Mouse (Mus musculus): ENCODE measurements around the gene Nrl. TPM values are rescaled to one million over a fixed set of nuclear protein-coding genes. Genes with fewer than 3 reads are reported as not detected.

The Nrl gene
- total RNA-seq, 1 experiment from 2014 or later: not detected

DNA sequence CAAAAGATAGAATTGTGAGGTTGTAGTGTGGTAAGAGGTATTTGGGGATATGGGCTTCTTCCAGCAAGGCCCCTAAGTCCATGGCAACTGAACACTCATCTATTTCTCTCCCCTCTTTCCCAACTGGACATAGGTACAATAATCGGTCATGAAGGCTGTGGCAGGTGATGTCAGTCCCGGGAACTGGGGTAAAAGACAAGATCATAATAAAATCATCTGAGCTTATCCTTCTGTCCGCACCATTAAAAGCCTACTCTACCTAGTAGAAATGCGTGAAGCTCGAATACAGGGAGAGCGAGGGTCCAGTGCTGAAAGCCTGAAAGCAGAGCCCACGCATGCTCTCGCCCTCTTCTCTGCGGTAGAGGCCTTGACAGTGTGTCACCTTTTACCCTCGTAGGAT, 45.2 kb downstream of the Nrl start:
- DNase-seq: no peak

DNA sequence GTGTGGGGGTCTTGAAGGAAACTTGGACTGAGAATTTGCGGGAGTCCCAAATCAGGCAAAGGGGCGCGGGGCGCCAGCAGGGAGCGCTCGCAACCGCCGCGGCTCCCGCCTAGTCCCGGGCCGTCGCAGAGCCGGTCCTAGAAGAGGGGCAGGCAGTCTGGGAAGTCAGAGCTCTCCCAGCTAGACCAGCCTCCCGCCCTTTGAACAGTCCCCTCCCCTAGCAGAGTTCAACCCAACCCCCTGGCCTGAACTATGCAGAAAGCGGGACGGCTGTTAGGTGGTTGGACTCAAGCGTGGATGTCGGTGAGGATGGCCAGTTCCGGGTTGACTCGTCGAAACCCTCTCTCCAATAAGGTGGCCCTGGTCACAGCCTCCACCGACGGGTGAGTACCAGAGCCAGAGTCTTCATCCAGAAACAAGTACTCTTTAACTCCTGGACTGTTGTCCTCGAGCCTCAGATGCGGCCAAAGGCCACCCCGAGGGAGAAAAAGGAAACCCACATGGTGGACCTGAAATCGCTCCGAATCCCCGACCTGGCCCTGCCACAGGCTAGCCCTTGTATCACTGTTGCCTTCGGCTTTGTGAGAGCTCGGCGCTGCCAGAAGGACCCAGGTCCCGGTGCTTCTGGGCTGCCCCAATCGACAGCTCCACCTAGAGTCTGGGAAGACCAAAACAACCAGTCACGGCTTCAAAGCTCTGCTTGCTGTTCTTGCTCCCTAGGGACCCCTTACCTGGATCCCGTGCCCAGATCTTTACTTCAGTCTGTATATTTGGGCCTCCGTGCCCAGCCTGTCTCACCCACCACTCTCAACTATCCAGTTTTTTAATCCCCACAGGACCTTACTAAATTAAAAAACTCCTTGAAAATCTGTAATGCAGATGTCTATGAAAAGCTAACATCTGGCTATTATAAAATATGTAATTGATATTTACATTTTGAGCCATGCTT, 45.9 kb downstream of the Nrl start, which contains the start of gene Dhrs4:
Gene Dhrs4 (plus strand): TSS at position 108 of the 949 bp plus-strand sequence.
- peak; percentile 91 for DNase-seq

DNA sequence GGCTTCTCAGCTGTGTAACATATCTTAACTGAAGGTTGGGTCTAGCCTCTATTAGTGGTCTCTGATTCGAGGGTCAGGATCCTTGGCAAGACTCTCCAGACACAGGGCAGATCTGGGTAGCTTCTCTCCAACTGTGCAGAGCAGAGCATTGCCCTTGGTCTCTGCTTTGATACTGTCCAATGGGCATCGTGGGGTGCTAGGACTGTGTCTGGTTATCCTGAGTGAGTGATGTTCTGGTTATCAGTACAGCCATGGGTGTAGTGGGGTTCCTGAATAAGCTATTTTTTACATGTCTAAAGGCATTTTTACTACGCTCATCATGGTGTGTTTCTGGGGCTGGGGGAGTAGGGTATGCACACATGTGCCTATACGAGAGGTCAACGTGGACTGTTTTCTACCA, 47.0 kb downstream of the Nrl start:
- no peak for DNase-seq

DNA sequence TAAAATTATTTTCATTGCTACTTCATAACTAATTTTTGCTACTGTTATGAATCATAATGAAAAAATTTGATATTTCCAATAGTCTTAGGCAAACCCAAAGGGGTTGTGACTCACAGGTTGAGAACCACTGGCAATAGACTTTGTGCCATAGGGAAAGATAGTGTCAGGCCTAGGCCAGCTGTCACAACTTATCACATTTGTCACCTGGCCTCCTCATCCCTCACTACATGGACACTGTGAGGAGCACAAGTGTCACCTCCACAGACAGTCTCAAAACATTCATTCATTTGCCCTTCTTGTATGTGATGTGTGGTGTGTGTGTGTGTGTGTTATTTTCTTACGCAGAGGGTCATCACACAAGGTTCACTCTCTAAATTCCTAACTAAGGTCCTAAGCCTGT, 47.4 kb downstream of the Nrl start:
- DNase-seq: no peak

GRCm38 (mm10) chr14:55475654-55476053, 49.1 kb downstream of the Nrl start:
- no peak for DNase-seq

DNA sequence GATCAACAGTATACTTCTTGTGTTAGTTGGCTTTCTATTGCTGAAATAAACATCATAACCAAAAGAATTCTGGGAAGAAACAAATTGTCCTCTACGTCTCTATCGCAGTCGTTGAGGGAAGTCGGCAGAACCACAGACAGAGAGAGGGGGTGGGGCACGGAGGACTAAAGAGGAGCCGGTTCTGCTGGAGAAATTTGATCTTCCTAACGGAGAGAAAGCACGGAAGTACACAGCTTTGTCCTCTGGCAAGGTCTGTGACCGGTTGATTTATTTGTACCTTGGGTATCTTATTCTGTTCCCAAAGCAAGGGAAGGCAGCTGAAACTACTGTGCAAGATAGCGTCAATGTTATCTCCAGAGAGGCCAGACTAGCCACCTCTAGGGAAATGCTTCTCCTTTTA, 54.0 kb downstream of the Nrl start:
- DNase-seq: peak; percentile 48

GRCm38 (mm10) chr14:55469821-55470220, 55.0 kb downstream of the Nrl start:
- no peak for DNase-seq

GRCm38 (mm10) chr14:55469041-55469440, 55.7 kb downstream of the Nrl start:
- no peak for DNase-seq

Other genes starting within 250 kb of the Nrl start
- 130 and 149 TPM in 2 replicates for gene Dhrs4, start 46.2 kb downstream of the Nrl start, total RNA-seq (2021)
- gene Carmil3, start 34.3 kb downstream of the Nrl start, total RNA-seq (2021): 6.9 TPM in 2 replicates
- gene Cpne6, start 14.5 kb downstream of the Nrl start, total RNA-seq (2021): 0.45 TPM in 1 of 2 replicates, not detected in the other
- 35.1 and 42.8 TPM in 2 replicates for gene Pck2, start 15.3 kb upstream of the Nrl start, total RNA-seq (2021)
- gene Dcaf11, start 35.0 kb upstream of the Nrl start, total RNA-seq (2021): 99.9 and 118 TPM in 2 replicates
- 1.2 TPM in 1 of 2 replicates, not detected in the other for gene A730061H03Rik, start 35.4 kb upstream of the Nrl start, total RNA-seq (2021)
- gene Fitm1, start 50.6 kb upstream of the Nrl start, total RNA-seq (2021): 0.79 and 2.1 TPM in 2 replicates
- gene Psme1, start 53.1 kb upstream of the Nrl start, total RNA-seq (2021): 316 and 330 TPM in 2 replicates
- gene Emc9, start 60.3 kb upstream of the Nrl start, total RNA-seq (2021): 37.5 and 45.2 TPM in 2 replicates
- gene Psme2, start 66.1 kb upstream of the Nrl start, total RNA-seq (2021): 349 and 376 TPM in 2 replicates
- gene Rnf31, start 66.7 kb upstream of the Nrl start, total RNA-seq (2021): 24.8 and 37.7 TPM in 2 replicates
- gene Irf9, start 78.6 kb upstream of the Nrl start, total RNA-seq (2021): 12.9 and 16.7 TPM in 2 replicates
- gene Rec8, start 93.1 kb upstream of the Nrl start, total RNA-seq (2021): 4.4 and 6.9 TPM in 2 replicates
- 78.2 and 105 TPM in 2 replicates for gene Ipo4, start 111.0 kb upstream of the Nrl start, total RNA-seq (2021)
- 2.4 and 3.9 TPM in 2 replicates for gene Gm49378, start 112.9 kb upstream of the Nrl start, total RNA-seq (2021)
- gene Tm9sf1, start 118.8 kb upstream of the Nrl start, total RNA-seq (2021): 68.4 and 78.5 TPM in 2 replicates
- gene Tssk4, start 125.2 kb upstream of the Nrl start, total RNA-seq (2021): 1.9 and 3.1 TPM in 2 replicates
- 50.4 and 60.3 TPM in 2 replicates for gene Mdp1, start 135.5 kb upstream of the Nrl start, total RNA-seq (2021)
- 24.0 and 25.8 TPM in 2 replicates for gene Gmpr2, start 147.0 kb upstream of the Nrl start, total RNA-seq (2021)
- 297 and 307 TPM in 2 replicates for gene Nedd8, start 147.1 kb upstream of the Nrl start, total RNA-seq (2021)
- gene Tinf2, start 156.8 kb upstream of the Nrl start, total RNA-seq (2021): 26.1 and 27.4 TPM in 2 replicates
- 0.74 and 2.3 TPM in 2 replicates for gene Tgm1, start 188.9 kb upstream of the Nrl start, total RNA-seq (2021)
- 19.5 and 21.1 TPM in 2 replicates for gene Rabggta, start 197.3 kb upstream of the Nrl start, total RNA-seq (2021)
- 81.5 and 93.6 TPM in 2 replicates for gene Dhrs1, start 220.7 kb upstream of the Nrl start, total RNA-seq (2021)
- 15.9 and 16.2 TPM in 2 replicates for gene Nop9, start 220.7 kb upstream of the Nrl start, total RNA-seq (2021)
- 1.7 and 22.1 TPM in 2 replicates for gene Cideb, start 233.5 kb upstream of the Nrl start, total RNA-seq (2021)
- 0.11 and 0.37 TPM in 2 replicates for gene Ltb4r2, start 236.4 kb upstream of the Nrl start, total RNA-seq (2021)
- gene Ltb4r1, start 241.0 kb upstream of the Nrl start, total RNA-seq (2021): 0.48 and 0.71 TPM in 2 replicates

Data from adrenal gland, postnatal 14 days (tissue).